Mouse (Mus musculus) right cerebral cortex, adult 18-20 months (tissue): ENCODE data around the gene Gla.

ENCODE experiments used
- DNase-seq: peaks from one replicate; pipeline ENCODE4 v3.0.0; 2022; ENCODE audit warnings: mixed read lengths

Gla gene

GRCm38 (mm10) chrX:134600659-134601379 is at the start of gene Gla, which contains the start of gene Hnrnph2:
TSS of gene Gla (minus strand) at chrX:134601125.
TSS of gene Hnrnph2 (plus strand) at chrX:134601179.
- DNase-seq, result peak; percentile 93

- DNase-seq, result peak; percentile 55
Observed at GRCm38 (mm10) chrX:134648031-134648692, 47.2 kb upstream of the Gla start.

DNA sequence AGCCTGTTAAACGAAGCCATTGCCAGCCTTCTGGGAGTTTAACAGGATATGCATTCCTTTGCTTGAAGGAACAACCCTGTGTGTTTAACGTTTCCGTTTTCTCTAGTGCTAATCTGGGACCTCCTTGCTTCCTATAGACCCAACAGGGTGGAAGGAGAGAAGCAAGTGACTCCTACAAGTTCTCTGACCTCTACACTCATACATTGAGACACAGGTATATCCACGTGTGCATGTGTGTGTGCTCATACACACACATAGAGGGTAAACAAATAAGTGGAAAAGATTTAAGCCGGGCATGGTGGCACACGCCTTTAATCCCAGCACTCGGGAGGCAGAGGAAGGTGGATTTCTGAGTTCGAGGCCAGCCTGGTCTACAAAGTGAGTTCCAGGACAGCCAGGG is 46.5 kb upstream of the Gla start:
- DNase-seq, result no peak

DNA sequence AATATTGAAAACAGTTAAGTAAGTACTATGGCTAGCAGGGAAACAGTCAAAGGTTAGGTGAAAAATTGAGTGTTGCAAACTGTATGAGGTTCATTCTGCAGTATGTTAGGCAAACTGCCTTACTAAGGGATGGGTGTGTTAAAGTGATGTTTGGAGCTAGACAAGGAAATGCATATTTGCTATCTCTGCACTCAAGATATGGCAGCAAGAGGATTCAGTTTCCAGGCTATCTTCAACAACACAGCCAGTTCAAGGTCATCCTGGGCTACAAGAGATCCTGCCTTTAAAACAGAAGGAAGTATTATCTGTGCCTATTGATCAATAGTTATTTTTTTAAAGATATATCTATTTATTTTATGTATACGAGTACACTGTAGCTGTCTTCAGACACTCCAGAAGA is 45.4 kb upstream of the Gla start:
- no peak for DNase-seq

- no peak for DNase-seq
Observed at GRCm38 (mm10) chrX:134641000-134641760, 40.3 kb upstream of the Gla start.

DNA sequence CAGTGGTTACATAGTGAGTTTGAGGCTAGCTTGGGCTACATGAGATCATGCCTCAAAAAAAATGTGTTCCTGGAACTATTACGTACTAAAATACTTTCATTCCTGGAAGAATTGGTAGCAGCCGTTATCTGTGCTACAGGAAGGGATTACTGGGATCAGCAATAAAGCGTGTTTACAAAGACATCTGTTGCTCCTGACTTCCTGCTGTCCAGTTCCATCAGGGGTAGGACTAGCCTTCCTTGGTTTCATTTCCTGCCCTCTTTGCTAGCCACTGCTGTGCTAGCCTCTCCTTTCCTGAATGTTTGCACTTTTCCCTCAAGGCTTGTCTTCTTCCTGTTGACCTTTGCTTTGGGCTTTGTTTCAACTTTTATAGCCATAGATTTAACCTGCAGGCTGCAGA is 34.9 kb upstream of the Gla start:
- no peak for DNase-seq

- DNase-seq, result no peak
Observed at GRCm38 (mm10) chrX:134635111-134635510, 34.2 kb upstream of the Gla start.

GRCm38 (mm10) chrX:134632710-134633109 is 31.8 kb upstream of the Gla start:
- DNase-seq, result no peak

DNA sequence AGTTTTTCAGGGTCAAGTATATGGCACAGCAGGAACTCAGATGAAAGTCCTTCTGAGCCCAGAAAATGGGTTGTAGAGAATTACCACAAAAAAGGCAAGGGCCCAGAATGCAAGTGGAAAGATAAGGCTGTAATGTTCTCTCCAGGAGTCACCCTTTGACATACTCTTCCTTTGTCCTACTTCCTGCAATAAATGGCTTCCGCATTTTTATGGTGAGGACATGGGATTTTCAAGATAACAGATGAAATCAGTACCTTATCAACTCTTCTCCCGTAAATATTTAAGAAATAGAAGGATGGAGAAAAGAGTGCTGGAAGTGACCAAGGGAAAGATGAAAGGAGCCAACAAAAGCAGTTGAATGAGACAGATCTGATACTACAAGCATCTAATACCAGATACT is 27.3 kb upstream of the Gla start:
- no peak for DNase-seq

DNA sequence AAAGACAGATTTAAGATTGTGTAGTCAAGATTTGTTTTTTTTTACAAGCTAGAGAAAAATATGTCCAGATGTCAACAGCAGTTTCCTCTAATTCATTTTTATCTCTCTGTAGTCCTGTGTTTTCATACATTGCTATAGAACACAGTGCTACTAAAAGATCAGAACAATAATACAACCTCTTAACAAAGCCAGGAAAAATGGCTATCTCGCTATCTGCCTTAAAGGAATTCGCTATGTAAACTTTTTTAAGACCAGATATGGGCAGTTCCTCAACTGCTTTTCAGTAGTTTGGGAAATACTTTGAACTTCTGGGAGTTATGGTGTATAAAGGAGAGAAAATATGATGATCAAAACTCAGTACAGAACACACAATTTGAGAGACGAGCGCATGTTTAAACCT is 22.4 kb upstream of the Gla start:
- DNase-seq, result no peak

DNA sequence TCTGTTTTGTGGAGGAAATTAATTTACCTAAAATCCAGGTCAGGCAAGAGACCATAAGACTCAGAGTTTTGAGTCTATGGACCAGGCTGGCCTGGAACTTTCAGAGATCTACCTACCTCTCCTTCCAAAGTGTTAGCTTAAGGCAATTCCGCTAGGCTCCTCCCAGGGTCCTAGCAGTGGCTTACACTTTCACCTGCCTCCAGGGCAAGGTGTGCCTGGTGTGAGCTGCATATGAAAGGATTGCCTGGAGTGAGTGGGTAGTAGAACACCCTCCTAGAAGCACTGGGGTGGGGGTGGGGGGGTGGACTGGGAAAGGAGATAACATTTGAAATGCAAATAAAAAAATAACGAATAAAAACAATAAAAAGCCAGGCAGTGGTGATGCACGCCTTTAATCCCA is 20.8 kb upstream of the Gla start:
- no peak for DNase-seq

GRCm38 (mm10) chrX:134620254-134620865 is 19.4 kb upstream of the Gla start:
- no peak for DNase-seq

GRCm38 (mm10) chrX:134619695-134620094 is 18.8 kb upstream of the Gla start:
- DNase-seq, result no peak

DNA sequence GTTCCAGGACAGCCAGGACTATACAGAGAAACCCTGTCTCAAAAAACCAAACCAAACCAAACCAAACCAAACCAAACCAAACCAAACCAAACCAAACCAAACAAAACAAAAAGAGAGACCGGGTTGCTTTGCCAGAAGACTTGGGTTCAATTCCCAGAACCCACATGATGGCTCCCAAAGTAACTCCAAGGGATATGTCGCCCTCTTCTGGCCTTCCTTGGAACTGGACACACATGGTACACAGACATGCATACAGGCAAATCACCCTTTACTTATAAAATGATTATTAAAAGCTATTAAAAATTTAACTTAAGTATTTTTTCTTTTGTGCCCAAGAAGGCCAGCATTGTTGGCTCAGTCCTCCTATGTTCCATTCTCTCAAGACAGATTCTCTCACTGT is 13.4 kb upstream of the Gla start:
- no peak for DNase-seq

DNA sequence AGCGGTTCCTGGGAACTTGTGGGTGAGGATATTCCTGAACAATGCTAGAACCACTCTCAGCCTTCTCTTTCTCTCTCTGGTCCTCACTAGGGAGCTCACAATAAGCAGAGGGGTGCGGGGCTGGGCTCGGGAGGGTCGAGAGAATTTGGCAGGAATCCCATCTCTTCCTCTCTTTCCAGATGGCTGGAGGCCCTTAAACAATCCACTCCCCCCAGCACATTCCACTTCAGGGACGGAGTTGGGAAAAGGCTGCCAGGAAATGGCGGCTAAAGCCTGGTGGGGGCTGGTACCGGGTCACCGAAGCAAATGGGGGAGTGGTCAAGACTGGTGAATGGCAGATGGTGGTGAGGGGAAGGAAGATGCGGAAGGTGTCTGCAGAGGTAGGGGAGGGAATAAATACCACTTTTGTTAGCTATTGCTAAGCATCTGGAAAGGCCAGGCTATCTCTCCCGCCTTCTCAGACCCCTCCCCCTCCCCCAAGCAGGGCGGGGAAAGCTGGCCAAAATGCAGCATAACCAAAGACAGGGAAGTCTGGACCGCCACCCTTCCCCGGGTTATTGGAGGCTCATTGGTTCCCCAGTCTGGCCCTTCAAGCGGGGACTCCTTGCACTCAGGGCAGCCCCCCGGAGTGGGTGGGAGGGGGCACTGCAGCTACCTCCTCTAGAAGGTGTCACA is 11.5 kb upstream of the Gla start:
- DNase-seq, result peak; percentile 14

- DNase-seq, result no peak
Observed at GRCm38 (mm10) chrX:134610984-134611383, 10.1 kb upstream of the Gla start.

- no peak for DNase-seq
Observed at GRCm38 (mm10) chrX:134609472-134609871, 8.5 kb upstream of the Gla start.

DNA sequence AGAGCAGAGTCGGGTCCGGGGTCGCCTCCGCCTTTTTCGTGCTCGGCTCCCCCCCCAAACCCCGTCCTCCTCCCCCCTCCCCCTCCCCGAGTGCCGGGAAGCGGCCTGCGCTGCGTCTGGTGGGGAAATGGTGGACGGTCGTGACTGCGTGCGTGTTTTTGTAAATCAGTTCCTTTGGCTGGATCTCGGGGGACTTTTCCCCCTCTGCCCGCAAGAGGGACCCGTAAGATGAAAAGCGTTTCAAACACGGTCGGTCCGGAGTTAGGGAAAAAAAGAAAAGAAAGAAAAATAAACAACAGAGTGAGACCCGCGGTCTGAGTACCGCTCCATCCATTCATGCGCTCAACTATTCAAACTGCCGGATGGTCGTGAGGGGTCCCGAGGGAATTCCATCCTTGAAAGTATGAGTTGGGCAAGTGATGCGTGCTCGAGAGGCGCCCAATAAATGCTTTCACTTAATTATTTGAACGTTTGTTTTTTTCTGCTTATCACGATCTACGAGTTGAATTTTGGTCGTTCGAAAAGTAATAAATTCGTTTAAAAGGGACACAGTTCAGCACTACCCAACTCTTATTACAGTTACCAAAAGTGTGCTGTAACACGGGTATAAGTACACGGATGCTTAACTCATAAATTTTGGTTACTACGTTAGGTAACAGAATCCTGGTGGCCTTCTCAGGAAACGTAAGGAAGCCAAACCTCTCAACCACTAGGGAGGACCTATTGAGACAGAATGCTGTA is 625 bp upstream of the Gla start:
- DNase-seq, result no peak

GRCm38 (mm10) chrX:134599922-134600565 is 881 bp downstream of the Gla start:
- DNase-seq, result no peak

DNA sequence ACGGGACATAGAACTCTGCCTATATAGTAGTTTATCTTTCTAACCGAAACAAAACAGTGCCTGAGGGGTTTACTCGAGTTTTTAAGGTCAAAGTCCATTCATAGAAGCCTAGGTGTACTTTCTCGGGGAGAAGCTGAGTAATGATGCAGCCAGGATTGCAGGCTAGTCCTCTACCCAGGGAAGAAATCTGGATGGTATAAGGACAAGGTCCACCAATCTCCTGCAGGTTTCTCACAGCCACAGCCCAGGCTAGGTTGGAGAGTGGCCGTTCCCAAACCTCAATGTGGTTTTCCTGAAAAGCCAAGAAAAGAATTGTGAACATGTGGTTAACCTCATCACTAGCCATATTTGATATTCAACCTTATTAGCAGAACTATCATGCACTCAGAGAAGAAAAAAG is 11.1 kb downstream of the Gla start:
- DNase-seq, result no peak

DNA sequence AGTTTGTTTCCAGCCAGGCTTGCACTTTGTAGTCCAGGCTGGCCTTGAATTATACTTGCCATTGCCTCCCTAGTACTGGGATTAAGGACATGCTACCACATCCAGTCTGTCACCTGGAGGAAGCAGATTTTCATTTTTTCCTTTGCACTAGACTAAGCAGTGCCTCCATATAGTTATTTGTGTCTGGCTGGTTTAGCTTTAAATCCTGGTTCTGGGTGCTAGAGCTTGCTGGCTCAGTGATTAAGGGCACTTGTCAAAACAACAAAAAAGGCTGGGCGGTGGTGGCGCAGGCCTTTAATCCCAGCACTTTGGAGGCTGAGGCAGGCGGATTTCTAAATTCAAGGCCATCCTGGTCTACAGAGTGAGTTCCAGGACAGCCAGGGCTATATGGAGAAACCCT is 11.9 kb downstream of the Gla start:
- DNase-seq, result no peak

DNA sequence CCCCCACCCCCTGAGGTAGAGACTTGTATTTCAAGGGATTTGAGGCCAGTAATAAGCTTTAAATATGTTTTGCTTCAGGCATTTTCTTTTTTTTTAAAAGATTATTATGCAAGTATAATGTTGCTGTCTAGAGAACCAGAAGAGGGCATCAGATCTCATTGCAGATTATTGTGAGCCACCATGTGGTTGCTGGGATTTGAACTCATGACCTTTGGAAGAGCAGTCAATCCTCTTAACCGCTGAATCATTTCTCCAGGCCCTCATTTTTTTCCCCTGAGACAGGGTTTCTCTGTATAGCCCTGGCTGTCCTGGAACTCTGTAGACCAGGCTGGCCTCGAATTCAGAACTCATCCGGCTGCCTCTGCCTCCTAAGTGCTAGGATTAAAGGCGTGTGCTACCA is 12.7 kb downstream of the Gla start:
- no peak for DNase-seq
